Mouse (Mus musculus) liver, postnatal 0 days (tissue): Measurements from ENCODE around the gene Nisch.

ENCODE experiments used
- CTCF ChIP-seq: sonication (generic); IDR thresholded peaks from 2 replicates; pipeline ENCODE4 v1.5.1; 2016; ENCODE audit warnings: antibody characterized with exemption, low read depth
- EP300 ChIP-seq: IDR thresholded peaks from 2 replicates; pipeline ENCODE4 v1.6.1; 2016; ENCODE audit warnings: antibody characterized with exemption, low read depth, mild to moderate bottlenecking

- TF ChIP-seq EP300, result no peak
- no peak for TF ChIP-seq CTCF
These were observed 35.2 kb downstream of the Nisch start for GRCm38 (mm10) chr14:31181512-31181911.
